Mouse (Mus musculus): ENCODE data around the gene Lmo2. TPM values are rescaled to one million over a fixed set of nuclear protein-coding genes. Genes with fewer than 3 reads are reported as not detected.

The Lmo2 gene
- polyA plus RNA-seq, 1 experiment = 47.8 TPM

GRCm38 (mm10) chr2:103937670-103938069 lies 20.1 kb upstream of the Lmo2 start:
- 85% methylated on average over 2 of the region's 2 CpGs for WGBS
- TF ChIP-seq CTCF (IDR thresholded peaks at IDR 0.05; ENCODE audit: insufficient read depth, low read length) (no peak), POLR2A (IDR thresholded peaks at IDR 0.05; ENCODE audit: borderline replicate concordance, extremely low read depth, low read depth, low read length) (no peak)
- no peak for DNase-seq
- no peaks in the 10 kb centered on the region for H3K4me1 ChIP-seq (ENCODE audit: control insufficient read depth, insufficient read depth, low read length)
- no peak overlapping the region for H3K4me3 ChIP-seq (replicated peaks; ENCODE audit: extremely low read depth, low read depth, low read length)

GRCm38 (mm10) chr2:103938573-103938972 lies 19.2 kb upstream of the Lmo2 start:
- TF ChIP-seq CTCF (IDR thresholded peaks at IDR 0.05; ENCODE audit: insufficient read depth, low read length) = no peak
- no peak for TF ChIP-seq POLR2A (IDR thresholded peaks at IDR 0.05; ENCODE audit: borderline replicate concordance, extremely low read depth, low read depth, low read length)
- no peaks in the 10 kb centered on the region for H3K4me1 ChIP-seq (ENCODE audit: control insufficient read depth, insufficient read depth, low read length)
- H3K4me3 ChIP-seq (replicated peaks; ENCODE audit: extremely low read depth, low read depth, low read length) = no peak overlapping the region
- DNase-seq = no peak
- 82% methylated on average over 1 of the region's 1 CpGs for whole genome bisulfite sequencing

- H3K4me1 ChIP-seq (ENCODE audit: control insufficient read depth, insufficient read depth, low read length) = no peaks in the 10 kb centered on the region
- no peak overlapping the region for H3K4me3 ChIP-seq (replicated peaks; ENCODE audit: extremely low read depth, low read depth, low read length)
- TF ChIP-seq POLR2A (IDR thresholded peaks at IDR 0.05; ENCODE audit: borderline replicate concordance, extremely low read depth, low read depth, low read length) (no peak), CTCF (IDR thresholded peaks at IDR 0.05; ENCODE audit: insufficient read depth, low read length) (no peak)
- DNase-seq = no peak
These were observed 18.8 kb upstream of the Lmo2 start for GRCm38 (mm10) chr2:103939003-103939402.

GRCm38 (mm10) chr2:103941085-103941484 lies 16.7 kb upstream of the Lmo2 start:
- Histone ChIP-seq H3K4me1 (ENCODE audit: control insufficient read depth, insufficient read depth, low read length) (no peaks in the 10 kb centered on the region), H3K4me3 (replicated peaks; ENCODE audit: extremely low read depth, low read depth, low read length) (no peak overlapping the region)
- DNase-seq = no peak
- 75% methylated on average over 3 of the region's 3 CpGs for WGBS
- TF ChIP-seq POLR2A (IDR thresholded peaks at IDR 0.05; ENCODE audit: borderline replicate concordance, extremely low read depth, low read depth, low read length) (no peak), CTCF (IDR thresholded peaks at IDR 0.05; ENCODE audit: insufficient read depth, low read length) (no peak)

- DNase-seq = no peak
- H3K4me1 ChIP-seq (ENCODE audit: control insufficient read depth, insufficient read depth, low read length) = no peaks in the 10 kb centered on the region
- WGBS = 73% methylated on average over 2 of the region's 2 CpGs
- TF ChIP-seq CTCF (IDR thresholded peaks at IDR 0.05; ENCODE audit: insufficient read depth, low read length) = no peak
- TF ChIP-seq POLR2A (IDR thresholded peaks at IDR 0.05; ENCODE audit: borderline replicate concordance, extremely low read depth, low read depth, low read length) = no peak
- no peak overlapping the region for H3K4me3 ChIP-seq (replicated peaks; ENCODE audit: extremely low read depth, low read depth, low read length)
These were observed 12.9 kb upstream of the Lmo2 start for GRCm38 (mm10) chr2:103944859-103945258.

- no peaks in the 10 kb centered on the region for H3K4me1 ChIP-seq (ENCODE audit: control insufficient read depth, insufficient read depth, low read length)
- no peak for DNase-seq
- 45% methylated on average over 5 of the region's 5 CpGs for WGBS
- TF ChIP-seq CTCF (IDR thresholded peaks at IDR 0.05; ENCODE audit: insufficient read depth, low read length) (no peak), POLR2A (IDR thresholded peaks at IDR 0.05; ENCODE audit: borderline replicate concordance, extremely low read depth, low read depth, low read length) (no peak)
- no peak overlapping the region for H3K4me3 ChIP-seq (replicated peaks; ENCODE audit: extremely low read depth, low read depth, low read length)
These were observed 12.2 kb upstream of the Lmo2 start for GRCm38 (mm10) chr2:103945571-103946092.

- Histone ChIP-seq H3K4me3 (replicated peaks; ENCODE audit: extremely low read depth, low read depth, low read length) (no peak overlapping the region), H3K4me1 (ENCODE audit: control insufficient read depth, insufficient read depth, low read length) (no peaks in the 10 kb centered on the region)
- DNase-seq = no peak
- WGBS = 63% methylated on average over 8 of the region's 8 CpGs
- TF ChIP-seq CTCF (IDR thresholded peaks at IDR 0.05; ENCODE audit: insufficient read depth, low read length) = no peak
- no peak for TF ChIP-seq POLR2A (IDR thresholded peaks at IDR 0.05; ENCODE audit: borderline replicate concordance, extremely low read depth, low read depth, low read length)
These were observed 10.9 kb upstream of the Lmo2 start for GRCm38 (mm10) chr2:103946892-103947291.

GRCm38 (mm10) chr2:103947982-103948655 lies 9.7 kb upstream of the Lmo2 start:
- DNase-seq = no peak
- 64% methylated on average over 8 of the region's 8 CpGs for WGBS
- H3K4me1 ChIP-seq (ENCODE audit: control insufficient read depth, insufficient read depth, low read length) = no peaks in the 10 kb centered on the region
- H3K4me3 ChIP-seq (replicated peaks; ENCODE audit: extremely low read depth, low read depth, low read length) = no peak overlapping the region
- TF ChIP-seq CTCF (IDR thresholded peaks at IDR 0.05; ENCODE audit: insufficient read depth, low read length) (no peak), POLR2A (IDR thresholded peaks at IDR 0.05; ENCODE audit: borderline replicate concordance, extremely low read depth, low read depth, low read length) (no peak)

GRCm38 (mm10) chr2:103953050-103953835 lies 4.5 kb upstream of the Lmo2 start:
- no peak for TF ChIP-seq POLR2A (IDR thresholded peaks at IDR 0.05; ENCODE audit: borderline replicate concordance, extremely low read depth, low read depth, low read length)
- TF ChIP-seq CTCF (IDR thresholded peaks at IDR 0.05; ENCODE audit: insufficient read depth, low read length) = no peak
- Histone ChIP-seq H3K4me1 (ENCODE audit: control insufficient read depth, insufficient read depth, low read length) (no peaks in the 10 kb centered on the region), H3K4me3 (replicated peaks; ENCODE audit: extremely low read depth, low read depth, low read length) (no peak overlapping the region)
- WGBS = 93% methylated on average over 6 of the region's 6 CpGs
- no peak for DNase-seq

Data from lung, adult 2 months (tissue).